Mouse (Mus musculus): ENCODE measurements around the gene Abcc4. TPM values are rescaled to one million over a fixed set of nuclear protein-coding genes. Genes with fewer than 3 reads are reported as not detected.
A peak's percentile ranks its signal among the peaks of the same experiment; 100 is the strongest.

Gene Abcc4
- total and polyA plus RNA-seq, 3 experiments: 5.7 to 9.8 (median 9.1) TPM

GRCm38 (mm10) chr14:118714720-118715119, 8.7 kb upstream of the Abcc4 start:
- Histone ChIP-seq H3K4me3 (no peak overlapping the region), H3K9ac (ENCODE audit: low read depth, low read length) (no peak overlapping the region), H3K4me1 (ENCODE audit: control insufficient read depth, insufficient read depth, low read length) (peaks cover 14% of the 10 kb centered on the region), H3K27me3 (ENCODE audit: control insufficient read depth, insufficient read depth, low read length) (no peaks in the 10 kb centered on the region), H3K27ac (no peak overlapping the region), H3K36me3 (ENCODE audit: control insufficient read depth, insufficient read depth, low read length) (peaks cover 4% of the 10 kb centered on the region; the same call in 1 of the 2 replicates), H3K79me2 (replicated peaks; ENCODE audit: control insufficient read depth, insufficient read depth, low read length) (no peaks in the 10 kb centered on the region)
- intact Hi-C loops (cut with DNase I): loop anchor here (5.0 kb wide), 1 partner anchor 47 kb away; no protein-coding TSS in a partner anchor
- WGBS: 90% methylated on average over 6 of the region's 6 CpGs
- no peak for DNase-seq
- TF ChIP-seq EP300 (IDR thresholded peaks at IDR 0.05; ENCODE audit: insufficient read depth, low read depth, low read length): no peak
- TF ChIP-seq CTCF (IDR thresholded peaks at IDR 0.05): no peak
- no peak for TF ChIP-seq POLR2A (IDR thresholded peaks at IDR 0.05; ENCODE audit: insufficient read depth, low read depth, low read length)

- Histone ChIP-seq H3K79me2 (replicated peaks; ENCODE audit: control insufficient read depth, insufficient read depth, low read length) (no peaks in the 10 kb centered on the region), H3K4me1 (ENCODE audit: control insufficient read depth, insufficient read depth, low read length) (peaks cover 12% of the 10 kb centered on the region), H3K27me3 (ENCODE audit: control insufficient read depth, insufficient read depth, low read length) (no peaks in the 10 kb centered on the region), H3K4me3 (no peak overlapping the region), H3K9ac (ENCODE audit: low read depth, low read length) (no peak overlapping the region), H3K27ac (no peak overlapping the region), H3K36me3 (ENCODE audit: control insufficient read depth, insufficient read depth, low read length) (peaks cover 4% of the 10 kb centered on the region; the same call in 1 of the 2 replicates)
- TF ChIP-seq CTCF (IDR thresholded peaks at IDR 0.05) (no peak), POLR2A (IDR thresholded peaks at IDR 0.05; ENCODE audit: insufficient read depth, low read depth, low read length) (no peak), EP300 (IDR thresholded peaks at IDR 0.05; ENCODE audit: insufficient read depth, low read depth, low read length) (no peak)
- intact Hi-C loops (cut with DNase I): no loop called here
- 93% methylated on average over 2 of the region's 2 CpGs for WGBS
- DNase-seq: no peak
These were observed 8.3 kb upstream of the Abcc4 start for GRCm38 (mm10) chr14:118714320-118714719.

- intact Hi-C loops (cut with DNase I): no loop called here
- H3K4me3 ChIP-seq: peak overlapping the region; percentile 34
These were observed 7.8 kb upstream of the Abcc4 start for GRCm38 (mm10) chr14:118713869-118714268.

GRCm38 (mm10) chr14:118713408-118713807, 7.4 kb upstream of the Abcc4 start:
- no peaks in the 10 kb centered on the region for H3K36me3 ChIP-seq (ENCODE audit: control insufficient read depth, insufficient read depth, low read length)
- WGBS: 2% methylated on average over 18 of the region's 18 CpGs

More at GRCm38 (mm10) chr14:118713869-118714268, 7.8 kb upstream of the Abcc4 start:
- 26% methylated on average over 8 of the region's 8 CpGs for WGBS
- H3K27ac ChIP-seq: peak overlapping the region; percentile 61
- no peak for DNase-seq
- H3K36me3 ChIP-seq (ENCODE audit: control insufficient read depth, insufficient read depth, low read length): peaks cover under 1% of the 10 kb centered on the region; the same call in 1 of the 2 replicates
- TF ChIP-seq POLR2A (IDR thresholded peaks at IDR 0.05; ENCODE audit: insufficient read depth, low read depth, low read length): no peak
- TF ChIP-seq EP300 (IDR thresholded peaks at IDR 0.05; ENCODE audit: insufficient read depth, low read depth, low read length): no peak
- TF ChIP-seq CTCF (IDR thresholded peaks at IDR 0.05): no peak
- H3K4me1 ChIP-seq (ENCODE audit: control insufficient read depth, insufficient read depth, low read length): peaks cover 10% of the 10 kb centered on the region
- H3K9ac ChIP-seq (ENCODE audit: low read depth, low read length): no peak overlapping the region
- no peaks in the 10 kb centered on the region for H3K27me3 ChIP-seq (ENCODE audit: control insufficient read depth, insufficient read depth, low read length)
- no peaks in the 10 kb centered on the region for H3K79me2 ChIP-seq (replicated peaks; ENCODE audit: control insufficient read depth, insufficient read depth, low read length)

GRCm38 (mm10) chr14:118712889-118713288, 6.9 kb upstream of the Abcc4 start:
- Histone ChIP-seq H3K79me2 (replicated peaks; ENCODE audit: control insufficient read depth, insufficient read depth, low read length) (no peaks in the 10 kb centered on the region), H3K4me3 (no peak overlapping the region), H3K36me3 (ENCODE audit: control insufficient read depth, insufficient read depth, low read length) (no peaks in the 10 kb centered on the region), H3K9ac (ENCODE audit: low read depth, low read length) (no peak overlapping the region), H3K27me3 (ENCODE audit: control insufficient read depth, insufficient read depth, low read length) (no peaks in the 10 kb centered on the region), H3K27ac (peak overlapping the region; percentile 61; the same call in 1 of the 2 replicates), H3K4me1 (ENCODE audit: control insufficient read depth, insufficient read depth, low read length) (peaks cover 8% of the 10 kb centered on the region)
- 71% methylated on average over 5 of the region's 5 CpGs for WGBS
- no peak for DNase-seq
- no peak for TF ChIP-seq CTCF (IDR thresholded peaks at IDR 0.05)
- TF ChIP-seq EP300 (IDR thresholded peaks at IDR 0.05; ENCODE audit: insufficient read depth, low read depth, low read length): no peak
- no peak for TF ChIP-seq POLR2A (IDR thresholded peaks at IDR 0.05; ENCODE audit: insufficient read depth, low read depth, low read length)
- intact Hi-C loops (cut with DNase I): no loop called here

More at GRCm38 (mm10) chr14:118713408-118713807, 7.4 kb upstream of the Abcc4 start:
- Histone ChIP-seq H3K4me3 (peak overlapping the region; percentile 34), H3K9ac (ENCODE audit: low read depth, low read length) (peak overlapping the region; percentile 17), H3K79me2 (replicated peaks; ENCODE audit: control insufficient read depth, insufficient read depth, low read length) (no peaks in the 10 kb centered on the region), H3K4me1 (ENCODE audit: control insufficient read depth, insufficient read depth, low read length) (peaks cover 8% of the 10 kb centered on the region), H3K27me3 (ENCODE audit: control insufficient read depth, insufficient read depth, low read length) (no peaks in the 10 kb centered on the region), H3K27ac (peak overlapping the region; percentile 61)
- no peak for DNase-seq
- intact Hi-C loops (cut with DNase I): no loop called here
- TF ChIP-seq POLR2A (IDR thresholded peaks at IDR 0.05; ENCODE audit: insufficient read depth, low read depth, low read length) (no peak), EP300 (IDR thresholded peaks at IDR 0.05; ENCODE audit: insufficient read depth, low read depth, low read length) (no peak), CTCF (IDR thresholded peaks at IDR 0.05) (no peak)

- Histone ChIP-seq H3K36me3 (ENCODE audit: control insufficient read depth, insufficient read depth, low read length) (no peaks in the 10 kb centered on the region), H3K4me1 (ENCODE audit: control insufficient read depth, insufficient read depth, low read length) (peaks cover 11% of the 10 kb centered on the region), H3K27me3 (ENCODE audit: control insufficient read depth, insufficient read depth, low read length) (no peaks in the 10 kb centered on the region), H3K27ac (no peak overlapping the region), H3K9ac (ENCODE audit: low read depth, low read length) (no peak overlapping the region), H3K4me3 (no peak overlapping the region), H3K79me2 (replicated peaks; ENCODE audit: control insufficient read depth, insufficient read depth, low read length) (no peaks in the 10 kb centered on the region)
- DNase-seq: no peak
- intact Hi-C loops (cut with DNase I): no loop called here
- TF ChIP-seq EP300 (IDR thresholded peaks at IDR 0.05; ENCODE audit: insufficient read depth, low read depth, low read length): no peak
- TF ChIP-seq CTCF (IDR thresholded peaks at IDR 0.05): no peak
- no peak for TF ChIP-seq POLR2A (IDR thresholded peaks at IDR 0.05; ENCODE audit: insufficient read depth, low read depth, low read length)
These were observed 4.9 kb upstream of the Abcc4 start for GRCm38 (mm10) chr14:118710945-118711344.

Data from heart, adult 2 months (tissue).